Mouse (Mus musculus): Measurements from ENCODE around the gene Ndufaf3.

- TF ChIP-seq CTCF (IDR thresholded peaks at IDR 0.05; ENCODE audit: borderline replicate concordance, extremely low read depth, insufficient read depth, insufficient read length) (no peak), POLR2A (IDR thresholded peaks at IDR 0.05; ENCODE audit: borderline replicate concordance, extremely low read depth, insufficient read depth, insufficient read length, poor library complexity, severe bottlenecking) (no peak)
Observed at GRCm38 (mm10) chr9:108531496-108531895, 35.7 kb downstream of the Ndufaf3 start.
